ENCODE assay signal across 8 mouse cellular contexts in the genomic region with DNA sequence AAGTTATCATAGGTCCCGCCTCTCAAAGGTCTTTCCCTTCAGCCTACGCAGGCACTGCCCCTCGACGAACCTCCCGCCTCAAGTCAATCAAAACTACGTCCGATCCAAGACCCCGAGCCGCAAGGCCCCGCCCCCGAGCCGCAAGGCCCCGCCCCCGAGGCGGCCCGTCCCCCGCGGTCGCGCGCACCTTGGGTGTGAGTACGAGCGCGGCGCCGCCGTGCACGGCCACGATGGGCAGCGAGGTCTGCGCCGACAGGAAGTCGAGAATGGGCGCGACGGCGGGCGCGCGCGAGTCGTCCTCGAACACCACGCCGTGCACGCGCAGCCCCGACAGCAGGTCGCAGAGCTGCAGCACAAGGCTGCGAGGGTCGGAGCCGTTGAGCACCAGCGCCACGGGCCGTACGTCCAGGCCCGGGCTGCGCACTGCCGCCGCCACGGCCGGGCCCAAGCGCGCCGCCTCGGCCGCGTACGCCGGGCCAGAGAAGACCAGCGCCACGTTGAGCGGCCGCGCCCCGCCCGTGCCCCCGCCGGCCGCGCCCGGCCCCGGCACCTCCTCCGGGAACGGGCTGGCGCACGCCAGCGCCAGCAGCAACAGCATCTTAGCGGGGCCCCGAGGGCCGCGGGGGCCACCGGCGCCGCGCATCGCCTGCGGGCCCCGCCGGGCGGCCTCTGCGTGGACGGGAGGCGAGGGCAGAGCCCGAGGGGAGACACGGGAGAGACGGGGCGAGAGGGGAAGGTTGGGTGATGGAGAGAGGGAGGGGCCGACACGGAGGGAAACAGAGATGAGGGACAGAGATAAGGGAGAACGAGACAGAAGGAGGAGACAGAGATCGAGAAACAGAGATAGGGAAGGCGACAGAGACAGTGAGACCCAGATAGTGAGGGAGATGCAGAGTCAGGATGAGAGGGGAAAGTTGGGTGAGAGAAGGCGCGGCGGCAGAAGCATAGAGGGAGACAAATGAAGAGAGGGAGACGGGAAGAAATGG. TPM values are rescaled to one million over a fixed set of nuclear protein-coding genes. Genes with fewer than 3 reads are reported as not detected.
A peak's percentile ranks its signal among the peaks of the same experiment; 100 is the strongest.
DNase-seq lines count a peak whose midpoint lies in the region; ATAC-seq and TF ChIP-seq lines count a peak whose summit lies in the region.

No protein-coding gene starts in this region.

- H3K4me2 ChIP-seq in forebrain, embryonic 15.5 days (replicated peaks), result peak overlapping the region; percentile 55
- peak overlapping the region; percentile 93 for H3K4me2 ChIP-seq in liver, postnatal 0 days (ENCODE audit: low read depth, low read length)
- H3K4me2 ChIP-seq in neural tube, embryonic 13.5 days, result peak overlapping the region; percentile 64

- TF ChIP-seq POLR2A in ES-Bruce4 (IDR thresholded peaks at IDR 0.05; ENCODE audit: insufficient read depth, low read length), result peak; percentile 25

- H3K9me3 ChIP-seq in ES-Bruce4 (replicated peaks; ENCODE audit: control insufficient read depth, insufficient read depth, low read length, poor library complexity, severe bottlenecking), result no peaks in the 10 kb centered on the region
- H3K9me3 ChIP-seq in forebrain, embryonic 15.5 days, result no peaks in the 10 kb centered on the region
- no peaks in the 10 kb centered on the region for H3K9me3 ChIP-seq in liver, postnatal 0 days (ENCODE audit: low read length)
- no peaks in the 10 kb centered on the region for H3K9me3 ChIP-seq in neural tube, embryonic 13.5 days

- under 1% methylated on average over 115 of the region's 117 CpGs for WGBS in forebrain, embryonic 15.5 days
- WGBS in liver, postnatal 0 days (ENCODE audit: insufficient replicate concordance), result under 1% methylated on average over 89 of the region's 117 CpGs
- WGBS in neural tube, embryonic 13.5 days, result under 1% methylated on average over 117 of the region's 117 CpGs

- TF ChIP-seq EP300 in ES-Bruce4 (IDR thresholded peaks at IDR 0.05; ENCODE audit: insufficient read depth, low read depth, low read length), result no peak
- TF ChIP-seq EP300 in liver, postnatal 0 days (IDR thresholded peaks at IDR 0.05; ENCODE audit: low read depth), result no peak

- H3K27ac ChIP-seq in ES-Bruce4 (ENCODE audit: insufficient read depth, low read length), result 0 out of 2 replicates have a peak overlapping the region, but pooled peaks have one; percentile 3
- H3K27ac ChIP-seq in forebrain, embryonic 15.5 days (replicated peaks), result peak overlapping the region; percentile 46
- H3K27ac ChIP-seq in liver, postnatal 0 days (ENCODE audit: low read depth), result 0 out of 2 replicates have a peak overlapping the region, but pooled peaks have one; percentile 8
- H3K27ac ChIP-seq in neural tube, embryonic 13.5 days (replicated peaks), result peak overlapping the region; percentile 69

- H3K4me1 ChIP-seq in ES-Bruce4 (ENCODE audit: control insufficient read depth, insufficient read depth, low read length), result peaks cover 5% of the 10 kb centered on the region
- peaks cover 34% of the 10 kb centered on the region for H3K4me1 ChIP-seq in forebrain, embryonic 15.5 days
- peaks cover 4% of the 10 kb centered on the region; the same call in 1 of the 2 replicates for H3K4me1 ChIP-seq in liver, postnatal 0 days (ENCODE audit: insufficient read depth)
- H3K4me1 ChIP-seq in neural tube, embryonic 13.5 days (replicated peaks), result peaks cover 59% of the 10 kb centered on the region

- no peaks in the 10 kb centered on the region for H3K36me3 ChIP-seq in ES-Bruce4 (ENCODE audit: control insufficient read depth, insufficient read depth, low read length, poor library complexity, severe bottlenecking)
- H3K36me3 ChIP-seq in forebrain, embryonic 15.5 days, result no peaks in the 10 kb centered on the region
- H3K36me3 ChIP-seq in liver, postnatal 0 days (replicated peaks; ENCODE audit: insufficient read depth, low read length), result no peaks in the 10 kb centered on the region
- H3K36me3 ChIP-seq in neural tube, embryonic 13.5 days, result no peaks in the 10 kb centered on the region

- no peaks in the 10 kb centered on the region for H3K27me3 ChIP-seq in ES-Bruce4 (ENCODE audit: control insufficient read depth, insufficient read depth, low read length, poor library complexity, severe bottlenecking)
- peaks cover 14% of the 10 kb centered on the region; the same call in 1 of the 2 replicates for H3K27me3 ChIP-seq in forebrain, embryonic 15.5 days
- H3K27me3 ChIP-seq in liver, postnatal 0 days (ENCODE audit: insufficient read depth, low read length), result peaks cover 49% of the 10 kb centered on the region
- peaks cover 37% of the 10 kb centered on the region for H3K27me3 ChIP-seq in neural tube, embryonic 13.5 days

- intact Hi-C loops in heart, postnatal 25 days (cut with DNase I), result no loop called here

- DNase-seq in c-Kit-positive CD71-positive TER-119-positive erythroid progenitor cells, embryonic 14.5 days (ENCODE audit: low spot score), result peak; percentile 60
- peak; percentile 90 for DNase-seq in heart, postnatal 25 days (ENCODE audit: low spot score)
- DNase-seq in layer of hippocampus, adult 11-12 months (ENCODE audit: low spot score), result peak; percentile 85
- peak; percentile 90 for DNase-seq in liver, postnatal 0 days
- peak; percentile 53 for DNase-seq in telencephalon, adult 2 months (ENCODE audit: low read depth, low spot score)

- peak overlapping the region; percentile 81 for H3K9ac ChIP-seq in ES-Bruce4 (ENCODE audit: low read depth, poor library complexity, severe bottlenecking)
- H3K9ac ChIP-seq in forebrain, embryonic 15.5 days (replicated peaks), result peak overlapping the region; percentile 68
- peak overlapping the region; percentile 60 for H3K9ac ChIP-seq in liver, postnatal 0 days (replicated peaks)
- H3K9ac ChIP-seq in neural tube, embryonic 13.5 days, result peak overlapping the region; percentile 87

- H3K4me3 ChIP-seq in ES-Bruce4 (ENCODE audit: low read depth, low read length), result peak overlapping the region; percentile 94
- peak overlapping the region; percentile 52 for H3K4me3 ChIP-seq in forebrain, embryonic 15.5 days
- H3K4me3 ChIP-seq in liver, postnatal 0 days (ENCODE audit: low read depth, low read length), result peak overlapping the region; percentile 59
- peak overlapping the region; percentile 56 for H3K4me3 ChIP-seq in neural tube, embryonic 13.5 days

- peak; percentile 63 for ATAC-seq in forebrain, embryonic 15.5 days (replicated peaks)
- ATAC-seq in liver, postnatal 0 days, result peak; percentile 93
- ATAC-seq in neural tube, embryonic 13.5 days (ENCODE audit: low read depth), result peak; percentile 42

- no peak for TF ChIP-seq CTCF in ES-Bruce4 (IDR thresholded peaks at IDR 0.05; ENCODE audit: low read depth, low read length)
- TF ChIP-seq CTCF in liver, postnatal 0 days (IDR thresholded peaks at IDR 0.05; ENCODE audit: low read depth), result no peak

RNA-seq across cellular contexts. Expression of a gene that starts 6.4 kb away (rescaled TPM):
- 98.0 and 102 TPM in 2 replicates for polyA plus RNA-seq in ES-Bruce4 (2011; ENCODE audit: insufficient read depth, insufficient read length, low read depth, missing spikeins)
- 33.3 and 38.3 TPM in 2 replicates for polyA plus RNA-seq in forebrain, embryonic 15.5 days (2015; fragmentation: Nextera tagmentation; extraction: Ambion mirVana)
- total RNA-seq in heart, postnatal 25 days (2021), result 100 to 1,000 TPM in 1 of 2 experiments, 10 to 100 TPM in 1; 97.5 to 114 TPM
- 33.9 and 37.3 TPM in 2 replicates for polyA plus RNA-seq in liver, postnatal 0 days (2015; fragmentation: Nextera tagmentation; extraction: Ambion mirVana)
- polyA plus RNA-seq in neural tube, embryonic 13.5 days (2015; fragmentation: Nextera tagmentation; extraction: Ambion mirVana), result 41.9 and 44.6 TPM in 2 replicates

RNA-seq across cellular contexts. Expression of a gene that starts 12.0 kb away (rescaled TPM):
- polyA plus RNA-seq in ES-Bruce4 (2011; ENCODE audit: insufficient read depth, insufficient read length, low read depth, missing spikeins), result 0.43 and 0.68 TPM in 2 replicates
- 0.84 and 0.92 TPM in 2 replicates for polyA plus RNA-seq in forebrain, embryonic 15.5 days (2015; fragmentation: Nextera tagmentation; extraction: Ambion mirVana)
- total RNA-seq in heart, postnatal 25 days (2021), result under 1 TPM; 0.36 to 0.49 TPM
- polyA plus RNA-seq in liver, postnatal 0 days (2015; fragmentation: Nextera tagmentation; extraction: Ambion mirVana), result 0.02 and 0.05 TPM in 2 replicates
- 1.6 and 2.1 TPM in 2 replicates for polyA plus RNA-seq in neural tube, embryonic 13.5 days (2015; fragmentation: Nextera tagmentation; extraction: Ambion mirVana)

RNA-seq across cellular contexts. Expression of a gene that starts 30.3 kb away (rescaled TPM):
- 2.0 and 3.4 TPM in 2 replicates for polyA plus RNA-seq in ES-Bruce4 (2011; ENCODE audit: insufficient read depth, insufficient read length, low read depth, missing spikeins)
- polyA plus RNA-seq in forebrain, embryonic 15.5 days (2015; fragmentation: Nextera tagmentation; extraction: Ambion mirVana), result 0.33 TPM in 1 of 2 replicates, not detected in the other
- total RNA-seq in heart, postnatal 25 days (2021), result not detected
- polyA plus RNA-seq in liver, postnatal 0 days (2015; fragmentation: Nextera tagmentation; extraction: Ambion mirVana), result 0.70 and 0.71 TPM in 2 replicates
- polyA plus RNA-seq in neural tube, embryonic 13.5 days (2015; fragmentation: Nextera tagmentation; extraction: Ambion mirVana), result not detected in 2 replicates

RNA-seq across cellular contexts. Expression of a gene that starts 30.5 kb away (rescaled TPM):
- 21.7 and 28.2 TPM in 2 replicates for polyA plus RNA-seq in ES-Bruce4 (2011; ENCODE audit: insufficient read depth, insufficient read length, low read depth, missing spikeins)
- 4.8 and 5.7 TPM in 2 replicates for polyA plus RNA-seq in forebrain, embryonic 15.5 days (2015; fragmentation: Nextera tagmentation; extraction: Ambion mirVana)
- total RNA-seq in heart, postnatal 25 days (2021), result 100 to 1,000 TPM; 102 to 105 TPM
- polyA plus RNA-seq in liver, postnatal 0 days (2015; fragmentation: Nextera tagmentation; extraction: Ambion mirVana), result 3.5 and 4.3 TPM in 2 replicates
- polyA plus RNA-seq in neural tube, embryonic 13.5 days (2015; fragmentation: Nextera tagmentation; extraction: Ambion mirVana), result 4.7 and 5.1 TPM in 2 replicates

RNA-seq across cellular contexts. Expression of a gene that starts 35.5 kb away (rescaled TPM):
- polyA plus RNA-seq in ES-Bruce4 (2011; ENCODE audit: insufficient read depth, insufficient read length, low read depth, missing spikeins), result 32.3 and 36.3 TPM in 2 replicates
- polyA plus RNA-seq in forebrain, embryonic 15.5 days (2015; fragmentation: Nextera tagmentation; extraction: Ambion mirVana), result 46.8 and 46.9 TPM in 2 replicates
- total RNA-seq in heart, postnatal 25 days (2021), result 10 to 100 TPM in 1 of 2 experiments, 1 to 10 TPM in 1; 10.0 to 11.2 TPM
- polyA plus RNA-seq in liver, postnatal 0 days (2015; fragmentation: Nextera tagmentation; extraction: Ambion mirVana), result 18.3 and 19.3 TPM in 2 replicates
- polyA plus RNA-seq in neural tube, embryonic 13.5 days (2015; fragmentation: Nextera tagmentation; extraction: Ambion mirVana), result 34.6 and 37.2 TPM in 2 replicates

Comparison
In these comparisons a context has a peak if more than half of its experiments do, and no peak if none do; other contexts are left out.
1. Peak in every context shown above with its lines: DNase-seq, ATAC-seq, H3K4me3 ChIP-seq and H3K27ac ChIP-seq.
2. H3K27ac ChIP-seq: peak in every context shown above with its lines; median percentile 69 in neural tube, embryonic 13.5 days; 46 in forebrain, embryonic 15.5 days; 8 in liver, postnatal 0 days; 3 in ES-Bruce4.
3. ATAC-seq: peak in every context shown above with its lines; median percentile 93 in liver, postnatal 0 days; 63 in forebrain, embryonic 15.5 days; 42 in neural tube, embryonic 13.5 days.